Mouse (Mus musculus) small intestine, adult 2 months (tissue): ENCODE results near the gene Kat6b.

Experiments
- CTCF ChIP-seq: fragments of 200-500 bp; IDR thresholded peaks from 2 replicates; pipeline ENCODE4 v1.5.1; 2012; ENCODE audit warnings: low read depth, mild to moderate bottlenecking, control low read depth, inconsistent platforms, low read length, moderate library complexity, mixed read lengths; ENCODE audit not compliant: insufficient replicate concordance, insufficient read length; ENCODE audit errors: extremely low read depth
- POLR2A ChIP-seq: fragments of 200-500 bp; IDR thresholded peaks from 2 replicates; pipeline ENCODE4 v1.6.1; 2012; ENCODE audit warnings: low read depth, mild to moderate bottlenecking, control low read depth, inconsistent platforms, low read length, moderate library complexity

DNA sequence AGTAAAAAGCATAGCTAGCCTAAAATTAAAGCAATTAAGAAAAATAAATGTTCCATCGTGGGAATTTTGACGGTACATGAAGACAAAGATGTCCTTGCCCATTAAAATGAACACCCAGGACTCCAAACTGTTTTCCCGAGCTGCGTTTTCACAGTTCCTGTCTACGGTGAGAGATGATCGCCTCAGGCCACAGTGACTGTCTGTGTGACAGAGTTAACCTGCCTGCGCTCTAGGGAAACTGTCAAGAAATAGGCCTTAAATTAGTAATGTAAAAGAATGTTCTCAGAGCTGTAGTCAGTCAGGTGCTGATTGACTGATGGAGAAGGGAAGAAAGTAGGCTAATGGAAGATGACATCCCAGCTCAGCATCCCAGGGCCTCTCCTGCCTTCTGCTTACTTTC, 87.6 kb downstream of the Kat6b start:
- TF ChIP-seq CTCF: no peak
- no peak for TF ChIP-seq POLR2A
